Mouse (Mus musculus): ENCODE measurements at regions not wholly inside any gene's neighbourhood (a gene's known extent, or its start where the extent isn't known, plus 50 kb on each side); places are given as distances from the start of the nearest gene placed in this dataset.

GRCm38 (mm10) chr10:108067723-108068122 lies 94.3 kb upstream of the Ppp1r12a start:
- TF ChIP-seq CTCF (IDR thresholded peaks at IDR 0.05; ENCODE audit: low read depth, low read length) (no peak), POLR2A (IDR thresholded peaks at IDR 0.05; ENCODE audit: extremely low read depth, insufficient read depth, low read length) (no peak)

Data from liver, adult 2 months (tissue).